Mouse (Mus musculus): ENCODE results near the gene Cry1. TPM values are rescaled to one million over a fixed set of nuclear protein-coding genes. Genes with fewer than 3 reads are reported as not detected.

Cry1 gene
- total RNA-seq, 1 experiment from 2014 or later, result 11.9 TPM

DNA sequence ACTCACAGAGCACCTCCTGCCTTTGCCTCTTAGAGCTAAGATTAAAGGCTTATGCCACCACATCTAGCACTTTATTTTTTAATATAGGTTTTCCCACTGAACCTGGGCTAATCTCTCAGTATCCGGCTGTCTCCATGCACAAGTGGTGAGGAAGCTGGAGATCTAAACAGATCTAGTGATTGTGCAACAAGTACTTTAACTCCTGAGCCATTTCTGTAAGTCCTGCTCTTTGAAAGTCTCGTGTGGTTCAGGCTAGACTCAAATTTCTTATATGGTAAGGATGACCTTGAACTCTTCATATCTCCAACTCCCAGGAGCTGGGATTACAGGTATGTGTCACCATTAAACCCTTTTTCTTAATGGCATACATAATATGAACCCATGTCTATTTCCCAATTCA, 8.2 kb downstream of the Cry1 start:
- ATAC-seq (replicated peaks; ENCODE audit: insufficient number of reproducible peaks, low FRiP score, low TSS enrichment, poor library complexity, severe bottlenecking), result no peak

DNA sequence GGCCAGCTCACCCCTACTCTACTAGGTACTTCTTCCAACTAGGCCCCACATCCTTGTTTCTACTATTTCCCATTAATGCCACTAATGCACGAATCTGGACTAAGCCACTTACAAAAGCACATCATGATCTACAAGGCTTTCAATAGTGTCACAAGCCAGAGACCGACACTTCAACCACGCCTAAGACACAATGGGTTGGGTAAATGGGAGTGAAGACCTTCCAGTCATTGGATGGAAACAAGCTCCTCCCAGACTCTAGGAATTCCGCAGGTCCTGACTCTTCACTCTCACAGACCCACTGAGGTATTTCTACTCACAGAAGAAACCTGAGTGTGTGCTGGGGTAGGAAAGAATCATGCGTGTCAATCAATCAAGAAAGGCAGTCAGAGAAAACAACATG, 19.6 kb downstream of the Cry1 start:
- no peak for ATAC-seq (replicated peaks; ENCODE audit: insufficient number of reproducible peaks, low FRiP score, low TSS enrichment, poor library complexity, severe bottlenecking)

DNA sequence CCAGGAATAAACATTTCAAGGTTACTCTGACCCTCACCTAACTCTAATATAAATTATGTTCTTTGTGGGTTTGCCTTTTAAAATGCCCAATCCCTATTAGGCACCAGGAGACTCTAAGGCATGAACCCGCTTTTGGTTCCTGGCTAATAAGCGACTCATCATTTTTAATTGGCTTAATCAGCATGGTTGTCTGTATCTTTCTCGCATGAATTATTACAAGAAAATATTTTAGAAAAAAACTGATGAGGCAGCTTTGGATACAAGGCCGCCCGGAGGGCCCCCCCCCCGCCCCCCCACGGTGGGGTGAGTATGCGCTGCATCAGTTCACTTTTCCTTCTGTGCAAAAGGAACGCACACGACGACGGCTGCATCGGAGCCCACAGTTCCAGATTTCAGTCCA, 20.1 kb downstream of the Cry1 start:
- ATAC-seq (replicated peaks; ENCODE audit: insufficient number of reproducible peaks, low FRiP score, low TSS enrichment, poor library complexity, severe bottlenecking), result no peak

DNA sequence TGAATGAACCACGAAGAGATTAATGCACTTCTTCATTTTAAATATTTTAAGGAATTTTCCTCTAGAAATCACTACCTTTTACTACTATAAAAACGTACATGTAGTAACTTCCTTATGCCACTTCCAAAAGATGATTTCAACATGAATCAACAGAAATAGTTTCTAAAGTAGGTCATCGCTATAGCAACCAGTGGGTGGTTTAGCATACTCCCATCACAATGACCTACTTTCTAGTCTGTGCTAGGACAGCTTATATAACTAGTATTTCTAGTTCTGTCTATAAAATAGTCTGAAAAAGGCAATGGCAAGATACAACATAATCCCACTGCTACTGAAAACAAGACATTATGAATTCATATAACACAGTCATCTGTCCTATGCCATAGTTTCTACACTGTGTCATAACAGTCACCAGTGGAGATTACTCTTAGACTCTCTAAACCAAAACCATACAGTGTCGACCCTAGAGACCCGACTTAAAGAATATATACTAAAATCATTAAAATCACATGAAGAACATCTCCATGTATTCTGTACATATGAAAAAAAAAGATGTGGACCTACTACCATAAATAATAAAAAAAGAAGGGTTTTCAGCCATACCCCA, 23.0 kb downstream of the Cry1 start:
- 0 out of 2 replicates have a peak, but pooled peaks have one; percentile 43 for ATAC-seq (replicated peaks; ENCODE audit: insufficient number of reproducible peaks, low FRiP score, low TSS enrichment, poor library complexity, severe bottlenecking)

DNA sequence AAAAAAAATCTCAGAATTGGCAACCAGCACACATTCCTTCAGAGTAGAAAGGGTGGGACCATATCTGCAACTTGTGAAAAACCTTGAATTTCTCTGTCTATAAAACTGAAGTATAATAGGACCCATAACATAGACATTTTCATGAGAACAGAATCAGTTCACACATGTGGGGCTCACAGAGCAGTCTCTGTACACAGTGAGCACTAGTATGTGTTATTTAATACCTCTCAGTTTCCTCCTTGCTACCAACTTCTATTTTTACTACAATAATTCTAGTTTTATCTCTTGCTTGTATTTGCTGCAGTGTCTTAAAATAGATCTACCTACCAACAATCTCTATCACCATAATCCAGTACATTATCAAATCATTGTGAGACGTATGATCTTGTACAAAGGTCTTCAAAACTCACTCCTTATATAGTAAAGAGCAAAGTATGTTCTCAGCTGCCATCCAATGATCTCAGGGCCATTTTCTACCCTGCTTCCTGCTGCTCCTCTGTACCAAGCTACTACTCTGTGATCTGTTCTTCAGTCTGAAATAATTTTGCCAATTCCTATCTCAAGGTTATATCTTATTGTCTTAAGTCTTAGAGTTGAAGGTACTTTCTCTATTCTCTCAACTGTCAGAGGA, 24.8 kb downstream of the Cry1 start:
- no peak for ATAC-seq (replicated peaks; ENCODE audit: insufficient number of reproducible peaks, low FRiP score, low TSS enrichment, poor library complexity, severe bottlenecking)

DNA sequence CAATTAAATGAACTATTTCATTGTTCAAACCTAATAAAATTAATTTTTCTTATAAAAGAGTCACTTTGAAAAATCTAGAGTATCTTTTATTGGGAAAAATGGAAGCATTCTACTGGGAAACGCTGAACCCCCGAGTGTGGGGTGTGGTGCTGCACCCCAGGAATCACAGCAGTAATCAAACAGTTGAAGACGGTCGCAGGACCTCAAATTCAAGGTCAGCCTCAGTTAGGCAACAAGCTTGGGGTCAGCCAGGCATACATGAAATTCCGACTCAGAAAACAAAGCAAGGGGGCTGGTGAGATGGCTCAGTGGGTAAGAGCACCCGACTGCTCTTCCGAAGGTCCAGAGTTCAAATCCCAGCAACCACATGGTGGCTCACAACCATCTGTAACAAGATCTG, 27.4 kb downstream of the Cry1 start:
- ATAC-seq (replicated peaks; ENCODE audit: insufficient number of reproducible peaks, low FRiP score, low TSS enrichment, poor library complexity, severe bottlenecking), result no peak

DNA sequence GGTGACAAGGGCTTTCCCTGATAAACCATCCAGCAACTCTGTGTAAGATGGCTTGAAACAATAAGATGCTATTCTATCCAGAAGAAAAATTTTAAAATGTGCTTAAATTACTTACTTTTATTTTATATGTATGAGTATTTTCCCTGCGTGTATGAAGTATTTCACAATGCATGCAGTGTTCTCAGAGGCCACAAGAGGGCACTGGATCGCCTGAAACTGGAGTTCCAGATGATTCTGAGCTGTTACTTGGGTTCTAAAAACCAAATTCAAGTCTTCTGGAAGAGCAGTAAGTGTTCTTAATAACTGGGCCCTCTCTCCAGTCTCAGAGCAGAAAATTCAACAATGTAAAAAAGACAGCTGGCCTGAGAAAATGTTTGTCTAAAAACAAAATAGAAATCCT, 30.7 kb downstream of the Cry1 start:
- ATAC-seq (replicated peaks; ENCODE audit: insufficient number of reproducible peaks, low FRiP score, low TSS enrichment, poor library complexity, severe bottlenecking), result 0 out of 2 replicates have a peak, but pooled peaks have one; percentile 53

DNA sequence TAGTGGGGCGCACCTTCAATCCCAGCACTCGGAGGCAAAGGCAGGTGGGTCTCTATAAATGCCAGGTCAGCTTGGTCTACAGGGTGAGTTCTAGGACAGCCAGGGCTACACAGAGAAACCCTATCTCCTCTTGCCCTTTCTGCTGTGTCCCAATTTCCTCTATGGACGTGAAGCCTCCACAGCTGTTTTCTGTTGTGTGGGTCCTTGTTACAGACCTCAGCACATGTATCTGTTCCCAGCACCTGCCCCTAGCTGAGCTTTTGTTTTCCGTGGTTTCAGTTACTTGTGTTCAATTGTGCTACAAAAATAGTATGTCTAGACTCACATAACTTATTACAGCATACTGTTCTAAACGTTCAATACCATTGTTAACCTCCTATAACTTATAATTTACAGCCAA, 35.6 kb downstream of the Cry1 start:
- no peak for ATAC-seq (replicated peaks; ENCODE audit: insufficient number of reproducible peaks, low FRiP score, low TSS enrichment, poor library complexity, severe bottlenecking)

DNA sequence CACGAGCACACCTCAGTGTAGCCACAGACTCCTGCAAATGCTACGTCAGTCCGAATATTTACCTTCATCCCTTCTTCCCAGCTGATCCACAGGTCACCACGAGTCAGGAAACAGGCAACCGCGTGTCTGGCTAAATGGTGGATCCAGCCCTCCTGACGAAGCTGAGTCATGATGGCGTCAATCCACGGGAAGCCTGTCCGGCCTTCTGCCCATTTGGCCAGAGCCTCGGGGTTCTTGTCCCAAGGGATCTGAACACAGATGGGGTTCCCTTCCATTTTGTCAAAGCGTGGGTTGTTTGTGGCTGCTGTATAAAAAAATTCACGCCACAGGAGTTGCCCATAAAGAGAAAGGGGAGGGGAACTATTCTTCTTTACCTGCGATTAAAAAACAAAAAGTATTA, 38.6 kb downstream of the Cry1 start:
- ATAC-seq (replicated peaks; ENCODE audit: insufficient number of reproducible peaks, low FRiP score, low TSS enrichment, poor library complexity, severe bottlenecking), result no peak

DNA sequence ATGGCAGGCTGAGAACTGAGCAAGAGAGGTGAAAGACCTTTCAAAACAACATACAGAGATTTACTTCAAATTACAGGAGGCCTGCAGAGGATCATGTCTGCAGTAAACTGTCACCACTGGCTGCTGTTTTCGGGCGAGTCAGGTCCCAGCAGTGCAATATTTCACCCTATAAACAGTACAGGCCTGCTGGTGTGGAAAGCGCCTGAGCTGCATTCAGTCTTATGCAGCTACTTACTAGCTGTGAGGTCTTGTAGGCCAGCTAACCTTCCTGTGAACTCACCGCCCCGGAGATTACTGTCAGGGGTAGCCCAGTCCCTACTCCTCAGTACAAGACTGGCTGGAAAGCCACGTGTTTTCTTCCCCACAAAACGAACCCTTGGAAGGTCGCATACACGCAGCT, 43.4 kb downstream of the Cry1 start:
- no peak for ATAC-seq (replicated peaks; ENCODE audit: insufficient number of reproducible peaks, low FRiP score, low TSS enrichment, poor library complexity, severe bottlenecking)

DNA sequence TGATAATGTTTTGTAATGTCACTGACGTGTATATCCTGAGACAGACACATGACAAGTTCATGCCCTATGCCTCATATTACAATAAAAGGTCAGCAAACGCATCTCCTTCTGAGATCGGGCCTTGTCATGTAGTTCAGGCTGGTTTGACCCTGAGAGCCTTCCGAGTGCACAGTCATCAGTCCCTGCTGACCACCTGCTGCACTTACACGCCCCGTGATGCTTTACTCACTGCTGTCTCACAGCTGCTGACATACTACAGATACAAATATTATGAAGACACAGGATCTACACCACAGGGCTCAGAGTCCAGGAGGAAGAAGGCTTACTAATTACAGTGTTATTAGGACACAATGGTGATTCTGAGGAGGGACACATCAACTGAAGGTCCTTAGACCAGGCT, 48.3 kb downstream of the Cry1 start:
- ATAC-seq (replicated peaks; ENCODE audit: insufficient number of reproducible peaks, low FRiP score, low TSS enrichment, poor library complexity, severe bottlenecking), result no peak

DNA sequence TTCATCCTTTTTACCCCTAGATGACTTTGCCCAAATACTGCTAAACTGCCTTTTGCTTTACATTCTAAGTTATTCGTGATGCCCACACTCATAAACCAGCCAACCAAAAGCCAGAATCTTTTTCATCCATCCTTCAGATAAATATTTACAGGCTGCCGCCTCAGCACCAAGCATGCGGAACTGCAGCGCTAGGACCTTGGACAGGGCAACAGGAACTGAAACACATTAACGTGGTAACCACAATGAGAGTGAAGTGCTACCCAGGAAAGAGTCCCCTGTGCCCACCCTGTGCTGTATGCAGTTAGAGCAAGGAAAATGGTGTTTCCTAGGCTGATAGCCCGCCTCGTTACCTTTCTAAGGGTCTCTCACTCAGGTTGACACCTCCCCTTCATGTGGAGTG, 56.4 kb downstream of the Cry1 start:
- ATAC-seq (replicated peaks; ENCODE audit: insufficient number of reproducible peaks, low FRiP score, low TSS enrichment, poor library complexity, severe bottlenecking), result peak; percentile 57; the same call in 1 of the 2 replicates

DNA sequence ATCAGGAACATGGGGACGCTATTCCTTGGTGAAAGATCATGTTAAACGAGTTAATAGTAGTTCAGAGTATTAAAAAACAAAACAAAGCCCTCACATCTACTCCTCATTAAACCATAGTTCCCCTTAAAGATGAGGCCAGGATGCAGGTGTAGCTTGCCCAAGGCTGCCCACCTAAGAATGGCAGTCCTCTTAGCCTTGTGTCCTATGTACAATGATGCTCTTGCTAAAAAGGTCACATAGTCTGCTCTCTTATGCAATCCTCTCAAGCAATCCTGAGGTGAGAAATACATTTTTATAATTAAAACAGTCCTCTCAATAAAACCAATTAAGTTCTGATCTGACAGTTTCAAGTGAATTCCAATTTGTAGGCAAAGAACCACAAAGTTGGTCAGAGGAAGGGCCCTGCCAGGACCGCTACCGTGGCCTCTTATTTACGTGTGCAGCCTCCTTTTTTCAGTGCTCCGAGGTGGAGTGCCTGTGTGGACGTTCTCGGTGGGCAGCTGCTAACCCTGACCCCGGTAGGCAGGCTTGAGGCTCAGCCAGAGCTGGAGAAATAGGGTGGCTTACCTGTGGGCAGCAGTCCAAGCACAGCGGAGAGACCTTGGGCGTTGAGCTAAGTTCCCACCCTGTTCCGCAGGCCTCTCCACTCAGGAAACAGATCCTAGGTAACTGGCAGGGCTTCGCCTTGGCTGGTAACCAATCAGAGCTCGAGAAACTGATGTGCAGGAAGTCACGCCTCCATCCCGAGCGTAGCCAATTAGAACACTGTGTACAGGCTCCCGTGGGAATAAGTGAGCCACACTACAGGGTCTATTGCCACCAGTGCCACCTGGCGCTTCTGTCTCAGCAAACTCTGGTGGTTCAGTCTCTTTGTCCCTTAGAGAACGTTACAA, 57.2 kb downstream of the Cry1 start, which contains the start of gene Mterf2:
Mterf2 (minus strand) TSS at position 633 of the 893 bp plus-strand sequence.
- ATAC-seq (replicated peaks; ENCODE audit: insufficient number of reproducible peaks, low FRiP score, low TSS enrichment, poor library complexity, severe bottlenecking), result peak; percentile 90

DNA sequence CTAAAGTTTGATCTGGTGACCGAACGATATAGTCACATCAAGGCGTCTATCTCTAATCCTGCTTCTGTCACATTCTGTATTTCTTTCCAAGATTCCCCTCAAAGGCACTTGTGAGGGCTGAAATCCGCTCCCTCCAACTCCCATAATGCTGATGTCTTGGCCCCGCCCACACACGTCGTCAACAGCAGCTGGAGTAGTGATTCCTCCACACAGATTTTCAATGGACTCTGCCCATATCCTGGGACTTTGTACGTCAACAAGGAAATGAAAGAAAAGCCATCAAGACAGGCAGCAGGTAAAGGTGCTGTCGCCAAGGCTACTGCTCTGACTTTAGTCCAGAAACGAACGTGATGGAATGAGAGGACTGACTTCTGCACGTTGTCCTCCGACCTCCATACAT, 59.7 kb downstream of the Cry1 start:
- ATAC-seq (replicated peaks; ENCODE audit: insufficient number of reproducible peaks, low FRiP score, low TSS enrichment, poor library complexity, severe bottlenecking), result no peak

DNA sequence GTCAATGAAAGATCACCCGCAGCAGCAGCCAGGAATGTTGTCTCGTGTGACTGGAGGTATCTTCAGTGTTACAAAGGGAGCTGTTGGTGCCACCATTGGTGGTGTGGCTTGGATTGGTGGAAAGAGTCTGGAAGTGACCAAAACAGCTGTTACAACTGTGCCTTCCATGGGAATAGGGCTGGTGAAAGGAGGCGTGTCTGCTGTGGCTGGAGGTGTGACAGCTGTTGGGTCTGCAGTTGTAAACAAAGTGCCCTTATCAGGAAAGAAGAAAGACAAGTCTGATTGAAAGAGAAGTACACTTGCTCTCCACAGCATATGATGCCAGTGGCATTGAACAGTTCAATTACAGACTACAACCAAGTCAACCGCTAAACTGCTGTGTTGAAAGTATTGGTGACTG, 70.5 kb downstream of the Cry1 start:
- ATAC-seq (replicated peaks; ENCODE audit: insufficient number of reproducible peaks, low FRiP score, low TSS enrichment, poor library complexity, severe bottlenecking), result no peak

DNA sequence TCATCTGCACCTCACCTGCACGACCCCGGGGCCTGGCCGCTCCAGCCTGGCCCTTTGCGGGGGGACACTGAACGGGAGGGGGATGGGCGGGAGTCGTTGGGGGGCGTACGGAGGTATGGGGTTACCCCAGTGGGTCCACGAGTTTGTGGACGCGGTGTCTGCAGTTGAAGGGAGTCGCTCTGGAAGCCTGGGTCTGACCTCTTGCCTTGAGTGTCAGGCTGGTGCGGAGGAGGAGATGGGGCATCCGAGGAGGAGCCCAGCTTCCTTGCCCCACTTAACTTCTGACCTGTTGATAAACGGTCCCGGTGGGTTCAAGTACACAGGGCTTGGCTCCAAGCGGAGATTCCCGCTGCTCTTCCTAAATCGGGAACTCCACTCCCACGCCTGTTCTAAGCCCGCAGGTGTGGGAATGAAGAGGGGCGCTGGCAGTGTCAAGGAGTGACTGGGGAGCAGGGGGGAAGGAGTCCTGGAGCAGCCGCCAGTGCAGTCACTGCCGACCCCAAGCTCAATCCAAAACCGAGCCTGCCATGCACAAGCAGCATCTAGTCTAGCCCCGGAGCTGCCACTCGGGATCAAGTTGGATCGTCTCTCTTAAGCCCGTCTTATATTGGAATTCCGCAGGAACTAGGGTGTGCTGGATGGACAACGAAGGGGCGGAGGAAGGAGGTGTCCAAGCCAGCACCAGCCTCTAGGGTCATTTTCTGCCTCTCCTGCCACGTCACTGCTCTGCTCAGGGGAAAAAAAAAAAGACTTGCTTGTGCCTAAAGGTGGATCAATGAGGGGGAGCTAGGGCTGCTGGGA, 81.6 kb downstream of the Cry1 start:
- peak; percentile 33; the same call in 1 of the 2 replicates for ATAC-seq (replicated peaks; ENCODE audit: insufficient number of reproducible peaks, low FRiP score, low TSS enrichment, poor library complexity, severe bottlenecking)

DNA sequence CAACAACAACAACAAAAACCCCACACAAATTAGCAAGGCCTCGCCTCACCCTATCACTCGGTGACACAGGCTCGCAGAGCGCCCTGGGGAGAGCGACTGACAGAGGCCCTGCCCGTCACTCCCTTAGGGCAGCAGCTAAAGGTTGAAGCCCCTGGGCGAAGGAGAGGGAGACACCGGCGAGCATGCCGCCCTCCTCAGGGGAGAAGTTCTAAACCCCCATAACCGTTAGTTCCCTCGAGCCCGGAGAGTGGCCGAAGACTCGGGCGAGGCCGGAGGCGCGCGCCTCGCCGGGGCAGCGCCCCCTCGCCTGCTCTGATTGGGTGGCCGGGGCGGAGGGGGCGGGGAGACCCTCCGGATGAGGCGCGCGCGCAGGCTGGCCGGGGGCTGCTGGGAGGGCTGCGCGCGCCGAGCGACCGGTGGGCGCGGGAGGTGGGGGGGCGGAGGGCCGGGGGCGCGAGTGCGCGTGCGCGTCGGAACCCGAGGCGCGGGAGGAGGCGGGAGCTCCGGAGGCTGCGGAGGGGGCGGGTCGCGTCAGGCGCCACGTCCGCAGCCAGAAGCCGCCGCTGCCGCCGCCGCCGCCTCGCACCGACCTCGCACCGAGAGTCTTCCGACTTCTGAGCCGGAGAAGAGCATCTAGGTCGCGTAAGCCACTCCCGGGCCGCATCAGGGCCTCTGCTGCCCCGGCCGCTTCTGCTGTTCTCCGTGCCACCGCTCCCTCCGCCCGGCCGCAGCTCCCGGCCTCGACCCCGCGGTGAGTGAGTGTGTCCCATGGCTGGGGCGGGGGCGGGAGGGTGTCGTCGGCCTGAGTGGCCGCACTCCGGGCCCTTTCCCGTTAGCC, 82.4 kb downstream of the Cry1 start, which contains the start of the genes Fhl4 and Tmem263:
Fhl4 (minus strand) TSS at position 249 of the 838 bp plus-strand sequence.
Tmem263 (plus strand) TSS at position 381 of the 838 bp plus-strand sequence.
- peak; percentile 22 for ATAC-seq (replicated peaks; ENCODE audit: insufficient number of reproducible peaks, low FRiP score, low TSS enrichment, poor library complexity, severe bottlenecking)

DNA sequence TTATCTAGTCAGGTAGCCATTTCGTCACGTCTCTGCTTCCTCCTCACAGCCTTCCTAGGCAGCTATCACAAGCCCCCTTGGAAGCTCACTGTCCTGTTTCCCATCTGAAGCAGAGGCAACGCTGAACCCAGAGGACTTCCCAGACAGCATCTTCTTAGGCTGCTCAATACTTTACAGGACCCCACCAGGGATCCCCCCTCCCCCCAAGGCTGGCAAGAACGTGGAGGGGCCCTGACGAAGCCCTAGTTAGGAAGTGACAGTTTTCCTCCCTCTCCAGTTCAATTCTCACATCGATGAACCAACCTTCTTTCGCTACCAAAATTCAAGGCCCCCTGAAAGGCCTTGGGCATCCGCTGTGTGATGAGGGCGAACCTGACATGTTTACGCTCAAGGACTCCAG, 83.0 kb downstream of the Cry1 start:
- ATAC-seq (replicated peaks; ENCODE audit: insufficient number of reproducible peaks, low FRiP score, low TSS enrichment, poor library complexity, severe bottlenecking), result no peak

All from monocyte, adult 5-6 weeks (primary cell).